Mouse (Mus musculus) left cerebral cortex, adult 18-20 months (tissue): ENCODE measurements at regions not wholly inside any gene's neighbourhood (a gene's known extent, or its start where the extent isn't known, plus 50 kb on each side); places are given as distances from the start of the nearest gene placed in this dataset.

Source experiments
- DNase-seq, 2 experiments: peaks; one replicate each; pipeline ENCODE4 v3.0.0; 2021 to 2022; ENCODE audit warnings: low spot score in 2 of 2, mixed read lengths in 1 of 2

- DNase-seq: no peak
Observed at GRCm38 (mm10) chr6:36313586-36313985, 74.3 kb upstream of the Chrm2 start.
